Comparison of ENCODE assay signal across 9 mouse cellular contexts in the genomic region with DNA sequence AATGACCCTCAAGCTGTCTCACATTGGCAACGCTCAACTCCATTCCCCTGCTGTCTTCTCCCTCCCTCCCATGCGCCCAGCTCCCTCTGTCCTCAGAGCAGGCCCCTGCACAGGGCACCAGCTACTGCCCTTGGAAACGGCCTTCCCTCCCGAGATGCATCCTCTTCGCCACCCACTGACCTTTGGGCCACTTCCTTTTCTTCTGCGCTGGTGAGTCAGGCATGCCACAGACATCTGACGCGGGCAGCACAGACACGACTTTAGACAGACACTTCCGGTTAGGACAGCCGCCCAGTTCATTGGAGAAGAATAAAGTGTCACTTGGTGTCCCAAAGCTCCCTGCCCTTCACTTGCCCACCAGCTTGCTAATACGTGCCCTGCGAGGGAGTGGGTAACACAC. TPM values are rescaled to one million over a fixed set of nuclear protein-coding genes. Genes with fewer than 3 reads are reported as not detected.
A peak's percentile ranks its signal among the peaks of the same experiment; 100 is the strongest.
DNase-seq lines count a peak whose midpoint lies in the region; ATAC-seq and TF ChIP-seq lines count a peak whose summit lies in the region.
"Had no signal": no experiment of that assay in that cellular context is flagged by ENCODE, and none has a peak within 500 bp of the region (broad histone marks: within the 10 kb centered on the region; RNA-seq: fewer than 3 reads in every experiment).

No protein-coding gene starts in this region.

- DNase-seq in gastrocnemius, adult 2 months, result peak; percentile 26
- no peak for DNase-seq in gastrocnemius, postnatal 10 days
- DNase-seq in kidney, postnatal 0 days (ENCODE audit: low spot score), result peak; percentile 32
- DNase-seq in left cerebral cortex, adult 11 months (ENCODE audit: low spot score), result no peak
- no peak for DNase-seq in adipocyte (ENCODE audit: low spot score)

- no peak for TF ChIP-seq CTCF in gastrocnemius, adult 2 months (IDR thresholded peaks at IDR 0.05)
- TF ChIP-seq CTCF in bone marrow macrophage, adult 2 months (IDR thresholded peaks at IDR 0.05; ENCODE audit: low read depth, low read length), result no peak
- TF ChIP-seq CTCF in kidney, postnatal 0 days (IDR thresholded peaks at IDR 0.05; ENCODE audit: low read depth), result no peak

- no peaks in the 10 kb centered on the region for H3K9me3 ChIP-seq in kidney, postnatal 0 days (replicated peaks; ENCODE audit: low read length)
- H3K9me3 ChIP-seq in forebrain, embryonic 15.5 days, result no peaks in the 10 kb centered on the region

- no peak overlapping the region for H3K4me3 ChIP-seq in gastrocnemius, adult 2 months
- H3K4me3 ChIP-seq in bone marrow macrophage, adult 2 months (ENCODE audit: insufficient read depth, low read length), result peak overlapping the region; percentile 54
- no peak overlapping the region for H3K4me3 ChIP-seq in kidney, postnatal 0 days (replicated peaks; ENCODE audit: low read depth, low read length)
- no peak overlapping the region for H3K4me3 ChIP-seq in forebrain, embryonic 15.5 days

- TF ChIP-seq POLR2A in bone marrow macrophage, adult 2 months (IDR thresholded peaks at IDR 0.05; ENCODE audit: borderline replicate concordance, low read depth, low read length), result no peak

- intact Hi-C loops in gastrocnemius, adult 2 months (cut with DNase I), result no loop called here

- no peaks in the 10 kb centered on the region for H3K27me3 ChIP-seq in kidney, postnatal 0 days (ENCODE audit: insufficient read depth, low read length)
- H3K27me3 ChIP-seq in forebrain, embryonic 15.5 days, result no peaks in the 10 kb centered on the region

- peaks cover 22% of the 10 kb centered on the region for H3K4me1 ChIP-seq in bone marrow macrophage, adult 2 months (ENCODE audit: control insufficient read depth, insufficient read depth, low read length)
- 0 out of 2 replicates have a peak, but pooled peaks cover 6% of the 10 kb centered on the region for H3K4me1 ChIP-seq in kidney, postnatal 0 days (replicated peaks; ENCODE audit: insufficient read depth, low read length)
- no peaks in the 10 kb centered on the region for H3K4me1 ChIP-seq in forebrain, embryonic 15.5 days

- WGBS in kidney, postnatal 0 days, result 31% methylated on average over 13 of the region's 13 CpGs
- WGBS in forebrain, embryonic 15.5 days, result 86% methylated on average over 13 of the region's 13 CpGs

- no peaks in the 10 kb centered on the region for H3K36me3 ChIP-seq in kidney, postnatal 0 days (ENCODE audit: insufficient read depth, low read length)
- H3K36me3 ChIP-seq in forebrain, embryonic 15.5 days, result no peaks in the 10 kb centered on the region

- peak; percentile 50; the same call in 1 of the 2 replicates for ATAC-seq in kidney, postnatal 0 days (replicated peaks; ENCODE audit: low FRiP score, low read depth)
- peak; percentile 94 for ATAC-seq in megakaryocyte, adult 5-6 weeks (ENCODE audit: poor library complexity, severe bottlenecking)
- no peak for ATAC-seq in forebrain, embryonic 15.5 days (replicated peaks)

- no peak overlapping the region for H3K9ac ChIP-seq in kidney, postnatal 0 days (ENCODE audit: low read depth, low read length)
- H3K9ac ChIP-seq in forebrain, embryonic 15.5 days (replicated peaks), result no peak overlapping the region

- H3K27ac ChIP-seq in gastrocnemius, adult 2 months, result no peak overlapping the region
- H3K27ac ChIP-seq in bone marrow macrophage, adult 2 months (ENCODE audit: insufficient read depth, low read depth, low read length), result peak overlapping the region; percentile 87
- H3K27ac ChIP-seq in kidney, postnatal 0 days, result no peak overlapping the region
- no peak overlapping the region for H3K27ac ChIP-seq in forebrain, embryonic 15.5 days (replicated peaks)

- no peak overlapping the region for H3K4me2 ChIP-seq in kidney, postnatal 0 days (ENCODE audit: low read length)
- H3K4me2 ChIP-seq in forebrain, embryonic 15.5 days (replicated peaks), result no peak overlapping the region

RNA-seq across cellular contexts. Expression of a gene that starts 8.1 kb away (rescaled TPM):
- not detected for total RNA-seq in gastrocnemius, adult 2 months (2021)
- not detected for total RNA-seq in gastrocnemius, postnatal 10 days (2021)
- polyA plus RNA-seq in bone marrow macrophage, adult 2 months (2012; ENCODE audit: insufficient read depth, insufficient read length, missing spikeins), result not detected in 2 replicates
- polyA plus RNA-seq in kidney, postnatal 0 days (2015; fragmentation: Nextera tagmentation; extraction: Ambion mirVana), result 0.94 and 1.1 TPM in 2 replicates
- total RNA-seq in megakaryocyte, adult 5-6 weeks (2015), result not detected in 2 replicates
- not detected in 2 replicates for total RNA-seq in megakaryocyte, adult 5-6 weeks (2017)
- not detected in 2 replicates for polyA plus RNA-seq in forebrain, embryonic 15.5 days (2015; fragmentation: Nextera tagmentation; extraction: Ambion mirVana)
- total RNA-seq: left cerebral cortex, postnatal 25 days had no signal

RNA-seq across cellular contexts. Expression of a gene that starts 10.4 kb away (rescaled TPM):
- total RNA-seq in gastrocnemius, adult 2 months (2021), result 10 to 100 TPM; 68.9 to 69.3 TPM
- total RNA-seq in gastrocnemius, postnatal 10 days (2021), result 100 to 1,000 TPM; 120 to 123 TPM
- not detected in 2 replicates for polyA plus RNA-seq in bone marrow macrophage, adult 2 months (2012; ENCODE audit: insufficient read depth, insufficient read length, missing spikeins)
- polyA plus RNA-seq in kidney, postnatal 0 days (2015; fragmentation: Nextera tagmentation; extraction: Ambion mirVana), result 0.08 and 0.12 TPM in 2 replicates
- total RNA-seq in megakaryocyte, adult 5-6 weeks (2015), result not detected in 2 replicates
- not detected in 2 replicates for total RNA-seq in megakaryocyte, adult 5-6 weeks (2017)
- 0.86 and 0.98 TPM in 2 replicates for polyA plus RNA-seq in forebrain, embryonic 15.5 days (2015; fragmentation: Nextera tagmentation; extraction: Ambion mirVana)

Comparison
In these comparisons a context has a peak if more than half of its experiments do, and no peak if none do; other contexts are left out.
1. DNase-seq: peak in gastrocnemius, adult 2 months (single experiment) and kidney, postnatal 0 days (single experiment); none in gastrocnemius, postnatal 10 days (single experiment), left cerebral cortex, adult 11 months (single experiment) and adipocyte (single experiment).
2. RNA of a gene that starts 10.4 kb away (total RNA-seq): 120 to 123 TPM in gastrocnemius, postnatal 10 days and 68.9 to 69.3 TPM in gastrocnemius, adult 2 months; not detected in megakaryocyte, adult 5-6 weeks; every median in the first group is over 10 times any median in the second.